Mouse (Mus musculus): ENCODE results near the gene Sfxn1.

Sfxn1 gene

DNA sequence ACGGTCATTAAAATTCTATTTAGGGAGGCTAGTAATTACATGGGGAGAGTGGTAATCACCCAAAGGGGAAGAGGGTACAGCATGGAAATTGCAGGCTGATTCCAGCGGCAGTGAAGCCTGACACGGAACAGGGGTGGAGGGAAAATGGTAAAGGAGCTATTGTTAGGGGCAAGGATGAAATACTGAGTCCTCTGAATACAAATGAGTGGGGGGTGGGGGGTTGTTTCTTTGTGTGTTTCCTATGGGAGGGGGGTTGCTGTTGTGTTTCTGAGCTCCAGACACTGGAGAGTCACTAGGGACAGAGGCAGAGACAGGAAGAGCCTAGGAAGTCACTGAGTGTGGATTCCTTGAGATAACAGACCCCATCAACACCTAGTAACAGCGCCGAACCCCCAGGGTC lies 72.1 kb downstream of the Sfxn1 start:
- no peak for DNase-seq

GRCm38 (mm10) chr13:54144624-54145023 lies 73.0 kb downstream of the Sfxn1 start:
- no peak for DNase-seq

- no peak for DNase-seq
Observed at GRCm38 (mm10) chr13:54147328-54147727, 75.7 kb downstream of the Sfxn1 start.

- no peak for DNase-seq
Observed at GRCm38 (mm10) chr13:54152421-54152820, 80.8 kb downstream of the Sfxn1 start.

DNA sequence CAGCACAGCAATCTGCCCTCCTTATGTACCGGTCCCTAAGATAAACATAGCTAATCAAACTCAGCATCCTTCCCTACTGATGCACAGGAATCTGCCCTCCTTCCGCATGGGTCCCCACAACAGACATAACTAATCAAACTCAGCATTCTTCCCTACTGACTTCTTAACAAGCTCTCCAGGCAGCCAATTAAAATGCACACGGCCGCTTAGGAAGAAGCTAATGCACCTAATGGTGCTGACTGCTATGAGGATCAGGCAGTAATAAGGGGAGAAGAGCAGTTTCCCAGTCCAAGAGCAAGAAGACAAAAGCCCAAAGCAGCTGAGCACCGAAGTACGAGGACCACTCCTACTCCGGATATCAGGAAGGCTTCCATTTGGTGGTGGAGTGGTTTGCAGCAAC lies 81.2 kb downstream of the Sfxn1 start:
- DNase-seq: no peak

GRCm38 (mm10) chr13:54153672-54154218 lies 82.1 kb downstream of the Sfxn1 start:
- DNase-seq: no peak

DNA sequence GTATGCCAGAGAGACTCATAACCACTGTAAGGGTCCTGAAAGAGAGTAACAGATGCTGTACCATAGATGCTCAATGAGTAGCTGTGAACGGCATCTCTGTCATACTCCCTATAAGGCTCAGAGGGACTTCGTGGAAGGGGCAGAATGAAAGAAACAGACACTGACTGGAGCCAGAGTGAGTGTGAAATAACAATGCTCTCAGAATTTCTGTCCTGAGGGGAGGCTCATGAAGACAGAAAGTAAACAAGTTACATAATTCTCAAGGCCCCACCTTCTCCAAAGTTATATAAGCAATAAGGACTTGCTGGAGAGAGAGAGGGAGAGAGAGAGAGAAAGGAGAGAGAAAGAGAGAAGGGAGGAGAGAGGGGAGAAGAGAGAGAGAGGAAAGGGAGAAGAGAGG lies 84.2 kb downstream of the Sfxn1 start:
- DNase-seq: no peak
